Mouse (Mus musculus): ENCODE measurements around the gene Hdac7.

The Hdac7 gene

GRCm38 (mm10) chr15:97743961-97744525 lies 100.3 kb downstream of the Hdac7 start:
- DNase-seq (ENCODE audit: low spot score): no peak

- no peak for DNase-seq (ENCODE audit: low spot score)
These were observed 101.1 kb downstream of the Hdac7 start for GRCm38 (mm10) chr15:97743210-97743609.
